Mouse (Mus musculus) MEL (cell line): ENCODE data around the gene Ltbp2.

Experiments used
- CTCF ChIP-seq, 3 experiments: IDR thresholded peaks in 2 of 3; conservative IDR thresholded peaks in 1 of 3; 2 replicates each; pipeline ENCODE4 v1.5.1; 2011 to 2012; ENCODE audit warnings: low read length in 3 of 3, low read depth in 2 of 3, mild to moderate bottlenecking in 2 of 3, improper control_type of control experiment in 1 of 3, inconsistent platforms in 1 of 3, mixed read lengths in 1 of 3, moderate library complexity in 1 of 3; ENCODE audit not compliant: control insufficient read depth in 1 of 3, insufficient read depth in 1 of 3, poor library complexity in 1 of 3, severe bottlenecking in 1 of 3
- EP300 ChIP-seq, 2 experiments: IDR thresholded peaks; 2 replicates each; pipeline ENCODE4 v1.6.1; 2011; ENCODE audit warnings: improper control_type of control experiment in 2 of 2, low read length in 2 of 2, low read depth in 1 of 2, mild to moderate bottlenecking in 1 of 2
- GABPA ChIP-seq: IDR thresholded peaks from 2 replicates; pipeline ENCODE4 v1.6.1; 2012; ENCODE audit warnings: low read depth, mild to moderate bottlenecking, inconsistent platforms, low read length, improper control_type of control experiment, moderate library complexity
- MAFK ChIP-seq: IDR thresholded peaks from 2 replicates; pipeline ENCODE4 v1.6.1; 2011; ENCODE audit warnings: low read depth, mild to moderate bottlenecking, low read length, improper control_type of control experiment, borderline replicate concordance
- MEF2A ChIP-seq: IDR thresholded peaks from 2 replicates; pipeline ENCODE4 v1.6.1; 2014; ENCODE audit warnings: low read depth, mild to moderate bottlenecking, inconsistent platforms, low read length, improper control_type of control experiment; ENCODE audit not compliant: poor library complexity, insufficient replicate concordance, severe bottlenecking; ENCODE audit errors: extremely low read depth
- MYC ChIP-seq: IDR thresholded peaks from 2 replicates; pipeline ENCODE4 v1.6.1; 2011; ENCODE audit warnings: low read depth, mild to moderate bottlenecking, low read length, improper control_type of control experiment, moderate library complexity
- NELFE ChIP-seq: IDR thresholded peaks from 2 replicates; pipeline ENCODE4 v1.6.1; 2011; ENCODE audit warnings: low read depth, low read length, improper control_type of control experiment
- POLR2A ChIP-seq, 2 experiments: IDR thresholded peaks; 2 replicates each; pipeline ENCODE4 v1.6.1; 2011 to 2012; ENCODE audit warnings: low read length in 2 of 2, mild to moderate bottlenecking in 2 of 2, control low read depth in 1 of 2, improper control_type of control experiment in 1 of 2, low read depth in 1 of 2, moderate library complexity in 1 of 2; ENCODE audit not compliant: control insufficient read depth in 1 of 2, insufficient read depth in 1 of 2, poor library complexity in 1 of 2
- SIN3A ChIP-seq: IDR thresholded peaks from 2 replicates; pipeline ENCODE4 v1.6.1; 2012; ENCODE audit warnings: low read length, improper control_type of control experiment, inconsistent platforms
- SMC3 ChIP-seq: IDR thresholded peaks from 2 replicates; pipeline ENCODE4 v1.6.1; 2011; ENCODE audit warnings: low read depth, low read length, improper control_type of control experiment
- UBTF ChIP-seq: IDR thresholded peaks from 2 replicates; pipeline ENCODE4 v1.6.1; 2012; ENCODE audit warnings: low read depth, mild to moderate bottlenecking, inconsistent platforms, low read length, improper control_type of control experiment, moderate library complexity, borderline replicate concordance; ENCODE audit not compliant: insufficient read depth
- USF1 ChIP-seq: IDR thresholded peaks from 2 replicates; pipeline ENCODE4 v1.6.1; 2014; ENCODE audit warnings: low read depth, mild to moderate bottlenecking, inconsistent platforms, low read length, improper control_type of control experiment, moderate library complexity
- ZC3H11A ChIP-seq: IDR thresholded peaks from 2 replicates; pipeline ENCODE4 v1.6.1; 2012; ENCODE audit warnings: low read depth, mild to moderate bottlenecking, inconsistent platforms, low read length, improper control_type of control experiment

- TF ChIP-seq POLR2A (IDR thresholded peaks at IDR 0.05; ENCODE audit: control insufficient read depth in 1 of 2, insufficient read depth in 1 of 2, low read depth in 1 of 2, low read length in 2 of 2, poor library complexity in 1 of 2): no peak
- TF ChIP-seq USF1: no peak
- no peak for TF ChIP-seq CTCF (IDR thresholded peaks at IDR 0.05 in 2 of 3, conservative IDR thresholded peaks at IDR 0.05 in 1 of 3; ENCODE audit: control insufficient read depth in 1 of 3, insufficient read depth in 1 of 3, low read depth in 2 of 3, low read length in 3 of 3, poor library complexity in 1 of 3, severe bottlenecking in 1 of 3)
- no peak for TF ChIP-seq MAFK
- TF ChIP-seq MEF2A: no peak
- TF ChIP-seq EP300 (IDR thresholded peaks at IDR 0.05; ENCODE audit: low read depth in 1 of 2, low read length in 2 of 2): no peak
- TF ChIP-seq MYC: no peak
- TF ChIP-seq SMC3: no peak
- no peak for TF ChIP-seq SIN3A
- TF ChIP-seq UBTF: no peak
- no peak for TF ChIP-seq ZC3H11A
- TF ChIP-seq GABPA: no peak
- no peak for TF ChIP-seq NELFE
These were observed 130.6 kb downstream of the Ltbp2 start for GRCm38 (mm10) chr12:84745700-84746099.
